Mouse (Mus musculus) hindbrain, embryonic 14.5 days (tissue): ENCODE results near the gene Phlpp2. TPM values are rescaled to one million over a fixed set of nuclear protein-coding genes. Genes with fewer than 3 reads are reported as not detected.

Experiments
- ATAC-seq: fragments of 200-750 bp; cut with Nextera tagmentation; 2 replicates; pipeline ENCODE4 v1.8.0; 2017; ENCODE audit warnings: moderate number of reproducible peaks, mild to moderate bottlenecking, moderate TSS enrichment, moderate library complexity; ENCODE audit not compliant: low FRiP score
- DNase-seq: peaks from one replicate; pipeline ENCODE4 v3.0.0-alpha.2; 2015; ENCODE audit warnings: low spot score
- H3K27ac ChIP-seq: fragments of 300-500 bp; sonication (generic); 2 replicates; pipeline ENCODE4 v1.5.1; 2014; ENCODE audit warnings: mild to moderate bottlenecking, moderate library complexity
- H3K27me3 ChIP-seq: fragments of 300-500 bp; sonication (generic); 2 replicates; pipeline ENCODE4 v1.6.1; 2014; ENCODE audit warnings: mild to moderate bottlenecking, low read length, mixed read lengths; ENCODE audit not compliant: control insufficient read depth, insufficient read depth
- H3K36me3 ChIP-seq: fragments of 300-500 bp; sonication (generic); replicated peaks from 2 replicates; pipeline ENCODE4 v1.6.1; 2014; ENCODE audit not compliant: control insufficient read depth, insufficient read depth
- H3K4me1 ChIP-seq: fragments of 300-500 bp; sonication (generic); replicated peaks from 2 replicates; pipeline ENCODE4 v1.6.1; 2014; ENCODE audit warnings: antibody characterized with exemption, low read length, mixed read lengths; ENCODE audit not compliant: control insufficient read depth, insufficient read depth
- H3K4me2 ChIP-seq: fragments of 300-500 bp; sonication (generic); replicated peaks from 2 replicates; pipeline ENCODE4 v1.6.1; 2014; ENCODE audit warnings: mild to moderate bottlenecking, moderate library complexity
- H3K4me3 ChIP-seq: fragments of 300-500 bp; sonication (generic); replicated peaks from 2 replicates; pipeline ENCODE4 v1.5.1; 2014; ENCODE audit warnings: mild to moderate bottlenecking, low read length
- H3K9ac ChIP-seq: fragments of 300-500 bp; sonication (generic); 2 replicates; pipeline ENCODE4 v1.6.1; 2014
- H3K9me3 ChIP-seq: fragments of 300-500 bp; sonication (generic); 2 replicates; pipeline ENCODE4 v1.6.1; 2016; ENCODE audit warnings: low read length; ENCODE audit not compliant: control insufficient read depth
- WGBS: fragments of 180-500 bp; shearing (Covaris S2); extraction: QIAGEN DNeasy Blood & Tissue Kit; methylation state at CpG from one replicate; pipeline ENCODE4 v1.1.7; 2014; 5-methylcytosine and 5-hydroxymethylcytosine counted together
- polyA plus RNA-seq: library from polyadenylated mRNA; unstranded; fragments of >200 nt; fragmentation: Nextera tagmentation; extraction: Ambion mirVana; gene quantifications from 2 replicates; pipeline ENCODE4 v1.2.1, GENCODE M21; 2014

The Phlpp2 gene
- polyA plus RNA-seq, 1 experiment from 2014 or later, result 4.8 TPM

DNA sequence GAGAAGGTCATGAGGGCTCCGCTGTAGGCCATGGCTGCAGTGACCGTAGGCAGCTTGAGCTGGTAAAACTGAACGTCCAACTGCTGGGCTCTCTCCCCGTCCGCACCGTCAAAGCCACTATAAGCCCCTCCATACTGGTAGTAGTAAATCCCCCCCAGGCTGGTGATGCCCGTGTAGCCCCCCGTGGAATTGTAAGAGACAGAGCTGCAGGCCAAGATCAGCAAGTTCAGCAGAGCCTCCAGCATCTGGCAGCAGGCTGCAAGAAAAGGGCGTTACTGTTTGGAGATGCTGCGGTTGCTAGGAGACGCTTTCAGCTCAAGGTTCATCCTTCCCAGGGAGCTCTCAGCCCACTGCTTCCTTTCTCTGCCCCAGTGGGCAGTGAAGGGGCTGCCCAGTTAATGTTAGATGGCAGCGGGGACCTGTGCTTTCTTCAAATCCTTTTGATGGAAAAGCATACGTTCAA, 86.2 kb downstream of the Phlpp2 start:
- Histone ChIP-seq H3K4me3 (no peak overlapping the region), H3K9me3 (no peaks in the 10 kb centered on the region), H3K27me3 (no peaks in the 10 kb centered on the region), H3K27ac (no peak overlapping the region), H3K9ac (0 out of 2 replicates have a peak overlapping the region, but pooled peaks have one; percentile 28), H3K4me2 (no peak overlapping the region), H3K4me1 (peaks cover 15% of the 10 kb centered on the region), H3K36me3 (no peaks in the 10 kb centered on the region)
- DNase-seq, result peak; percentile 63
- 27% methylated on average over 13 of the region's 13 CpGs for WGBS
- peak; percentile 74; the same call in 1 of the 2 replicates for ATAC-seq

DNA sequence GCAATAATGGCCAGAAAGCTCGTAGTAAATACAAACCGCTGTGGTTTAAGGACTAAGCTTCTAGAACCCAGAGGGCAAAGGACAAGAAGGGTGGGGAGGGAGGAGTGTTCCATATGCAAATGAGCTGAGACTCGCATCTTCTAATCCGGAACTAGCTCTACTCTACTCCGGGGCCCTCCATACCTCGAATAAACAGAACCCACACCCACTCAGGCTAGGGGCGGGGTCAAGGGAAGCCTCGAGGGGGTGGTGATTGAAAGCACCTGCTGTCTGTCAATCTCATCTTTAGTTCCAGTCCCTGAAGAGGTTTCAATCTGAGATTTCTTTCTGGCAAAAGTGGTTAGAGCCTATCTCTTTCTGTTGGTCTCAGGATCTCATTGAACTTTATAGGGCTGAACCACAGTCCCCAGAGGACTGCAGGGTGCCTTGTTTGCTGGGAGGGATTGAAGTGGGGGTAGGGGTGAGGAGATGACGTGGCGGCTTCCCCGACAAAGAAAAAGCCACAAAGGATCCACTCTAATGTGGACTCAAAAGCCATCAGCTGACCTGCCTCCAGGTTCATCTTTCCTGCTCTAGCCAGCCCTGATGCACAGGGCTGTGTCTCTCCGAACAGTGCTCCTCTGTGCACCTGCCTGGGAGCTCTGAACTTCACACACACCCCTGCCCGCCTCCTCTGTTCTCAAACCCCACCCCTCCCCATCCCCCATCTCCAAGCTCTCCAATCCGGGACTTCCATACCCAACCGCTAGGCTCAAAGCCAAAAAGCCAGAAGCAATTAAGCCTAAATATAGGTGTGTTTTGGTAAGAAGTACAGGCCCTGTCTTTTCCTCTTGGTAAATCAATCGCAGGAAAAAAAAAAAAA, 89.1 kb downstream of the Phlpp2 start:
- H3K36me3 ChIP-seq, result no peaks in the 10 kb centered on the region
- H3K4me3 ChIP-seq, result no peak overlapping the region
- ATAC-seq, result no peak
- no peak for DNase-seq
- H3K9me3 ChIP-seq, result no peaks in the 10 kb centered on the region
- H3K27ac ChIP-seq, result no peak overlapping the region
- H3K9ac ChIP-seq, result no peak overlapping the region
- peaks cover 17% of the 10 kb centered on the region for H3K27me3 ChIP-seq
- 6% methylated on average over 16 of the region's 16 CpGs for WGBS
- peaks cover 19% of the 10 kb centered on the region for H3K4me1 ChIP-seq
- H3K4me2 ChIP-seq, result no peak overlapping the region; the same call in 1 of the 2 replicates

DNA sequence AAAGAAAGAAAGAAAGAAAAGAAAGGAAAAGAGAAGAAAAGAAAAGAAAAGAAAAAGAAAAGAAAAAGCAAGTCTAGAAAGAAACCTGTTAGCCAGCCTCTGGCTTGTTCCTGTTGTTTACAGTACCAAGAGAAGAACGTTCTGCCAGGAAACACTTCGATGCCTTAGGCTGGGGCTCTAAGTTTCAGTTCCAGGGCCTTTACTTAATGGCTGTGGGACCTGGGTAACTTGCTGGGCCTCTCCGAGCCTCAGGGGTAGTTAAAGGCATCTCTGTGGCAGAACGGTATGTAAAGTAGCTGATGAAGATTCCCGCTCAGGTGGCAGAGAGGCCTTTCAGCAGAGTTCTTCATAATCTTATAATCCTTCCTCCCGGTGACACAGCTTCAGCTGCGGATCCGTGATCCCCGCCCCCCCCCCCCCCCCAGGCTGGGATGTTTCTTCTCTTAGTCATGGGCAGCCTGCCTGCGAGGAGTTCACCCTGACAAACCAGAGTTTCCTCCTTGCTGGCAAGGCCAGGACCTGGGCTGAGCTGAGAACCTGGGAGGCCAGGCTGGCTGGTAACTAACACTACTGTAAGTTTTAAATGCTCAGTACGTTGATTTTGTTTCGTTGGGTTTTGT, 89.8 kb downstream of the Phlpp2 start:
- Histone ChIP-seq H3K9me3 (no peaks in the 10 kb centered on the region), H3K4me2 (no peak overlapping the region), H3K4me3 (no peak overlapping the region), H3K4me1 (peaks cover 19% of the 10 kb centered on the region), H3K9ac (no peak overlapping the region), H3K27ac (no peak overlapping the region), H3K27me3 (peaks cover 24% of the 10 kb centered on the region), H3K36me3 (no peaks in the 10 kb centered on the region)
- WGBS, result 43% methylated on average over 11 of the region's 12 CpGs
- DNase-seq (no peak), ATAC-seq (no peak)

- Histone ChIP-seq H3K27me3 (peaks cover 27% of the 10 kb centered on the region), H3K4me1 (peaks cover 17% of the 10 kb centered on the region), H3K27ac (no peak overlapping the region), H3K4me3 (no peak overlapping the region), H3K36me3 (no peaks in the 10 kb centered on the region), H3K9me3 (no peaks in the 10 kb centered on the region), H3K4me2 (no peak overlapping the region), H3K9ac (no peak overlapping the region)
- DNase-seq (no peak), ATAC-seq (no peak)
- WGBS, result 65% methylated on average over 4 of the region's 4 CpGs
These were observed 90.8 kb downstream of the Phlpp2 start for GRCm38 (mm10) chr8:109959112-109959511.

GRCm38 (mm10) chr8:109961693-109962367, 93.5 kb downstream of the Phlpp2 start, which contains the start of gene Marveld3:
TSS of gene Marveld3 (minus strand) at chr8:109962203.
- H3K4me2 ChIP-seq, result peak within 1 kb of the TSS; percentile 54
- peak within 1 kb of the TSS; percentile 38 for H3K4me3 ChIP-seq
- DNase-seq, result peak; percentile 46
- H3K27ac ChIP-seq, result no peak within 1 kb of the TSS
- peaks cover 9% of the 10 kb centered on the region; the same call in 1 of the 2 replicates for H3K4me1 ChIP-seq
- H3K36me3 ChIP-seq, result no peaks in the 10 kb centered on the region
- ATAC-seq, result no peak
- 3% methylated on average over 64 of the region's 64 CpGs for WGBS
- H3K9me3 ChIP-seq, result no peaks in the 10 kb centered on the region
- H3K27me3 ChIP-seq, result peaks cover 27% of the 10 kb centered on the region
- H3K9ac ChIP-seq, result peak within 1 kb of the TSS; percentile 25; the same call in 1 of the 2 replicates

DNA sequence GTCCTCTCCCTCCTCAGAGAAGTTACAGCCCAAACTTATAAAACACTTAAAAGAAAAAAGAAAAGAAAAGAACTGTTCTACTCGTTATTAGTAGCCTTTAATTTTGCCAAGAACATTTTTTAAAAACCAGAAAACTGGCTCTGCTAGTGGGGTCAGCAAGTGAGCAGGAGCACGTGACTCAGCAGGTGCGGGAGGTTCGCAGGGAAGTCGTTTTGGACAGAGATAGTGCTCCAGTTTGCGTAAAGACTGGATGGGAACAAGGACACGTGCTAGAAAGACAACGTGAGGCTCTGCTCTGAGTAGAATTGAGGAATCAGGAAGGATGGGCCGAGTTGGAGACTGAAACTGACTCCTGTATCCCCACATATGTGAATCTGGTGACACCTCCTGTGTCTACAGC, 94.6 kb downstream of the Phlpp2 start:
- H3K9ac ChIP-seq, result no peak overlapping the region
- no peak overlapping the region for H3K4me3 ChIP-seq
- no peaks in the 10 kb centered on the region for H3K9me3 ChIP-seq
- WGBS, result 80% methylated on average over 9 of the region's 9 CpGs
- no peak overlapping the region for H3K27ac ChIP-seq
- DNase-seq, result no peak
- peaks cover 27% of the 10 kb centered on the region for H3K27me3 ChIP-seq
- H3K4me1 ChIP-seq, result 0 out of 2 replicates have a peak, but pooled peaks cover 4% of the 10 kb centered on the region
- H3K4me2 ChIP-seq, result no peak overlapping the region
- H3K36me3 ChIP-seq, result no peaks in the 10 kb centered on the region
- ATAC-seq, result no peak

DNA sequence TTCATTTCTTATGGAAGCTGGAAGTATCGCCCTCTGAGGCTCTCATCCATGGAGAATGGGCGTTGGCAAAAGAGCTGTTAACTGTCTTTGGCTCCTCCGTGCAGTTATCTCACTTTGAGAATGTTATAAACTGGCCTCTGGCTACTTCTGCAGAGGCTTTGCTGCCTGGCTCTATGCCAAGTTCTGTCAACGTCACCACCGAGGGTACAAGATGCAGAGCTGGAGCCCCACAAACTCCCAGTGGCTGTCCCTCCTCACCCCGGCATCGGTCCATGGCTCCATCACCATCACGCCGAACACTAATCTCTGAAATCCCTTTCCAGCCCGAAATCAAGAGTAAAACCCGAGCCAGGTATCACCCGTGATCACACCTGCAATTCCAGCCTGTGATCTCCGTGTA, 95.1 kb downstream of the Phlpp2 start:
- ATAC-seq (no peak), DNase-seq (no peak)
- Histone ChIP-seq H3K4me1 (0 out of 2 replicates have a peak, but pooled peaks cover 4% of the 10 kb centered on the region), H3K9me3 (no peaks in the 10 kb centered on the region), H3K4me3 (no peak overlapping the region), H3K9ac (no peak overlapping the region), H3K36me3 (no peaks in the 10 kb centered on the region), H3K27me3 (peaks cover 31% of the 10 kb centered on the region), H3K27ac (no peak overlapping the region), H3K4me2 (no peak overlapping the region)
- WGBS, result 74% methylated on average over 13 of the region's 13 CpGs

- H3K9ac ChIP-seq, result no peak overlapping the region
- DNase-seq (no peak), ATAC-seq (no peak)
- H3K4me2 ChIP-seq, result no peak overlapping the region
- H3K27me3 ChIP-seq, result peaks cover 36% of the 10 kb centered on the region
- no peaks in the 10 kb centered on the region for H3K36me3 ChIP-seq
- no peak overlapping the region for H3K4me3 ChIP-seq
- H3K4me1 ChIP-seq, result 0 out of 2 replicates have a peak, but pooled peaks cover 4% of the 10 kb centered on the region
- no peak overlapping the region for H3K27ac ChIP-seq
- WGBS, result 73% methylated on average over 4 of the region's 4 CpGs
- H3K9me3 ChIP-seq, result no peaks in the 10 kb centered on the region
These were observed 95.8 kb downstream of the Phlpp2 start for GRCm38 (mm10) chr8:109964106-109964505.

- no peaks in the 10 kb centered on the region for H3K4me1 ChIP-seq
- WGBS, result 60% methylated on average over 10 of the region's 10 CpGs
- H3K9me3 ChIP-seq, result no peaks in the 10 kb centered on the region
- H3K4me3 ChIP-seq, result no peak overlapping the region
- peaks cover 19% of the 10 kb centered on the region for H3K27me3 ChIP-seq
- DNase-seq (no peak), ATAC-seq (no peak)
- no peak overlapping the region for H3K4me2 ChIP-seq
- H3K27ac ChIP-seq, result no peak overlapping the region
- H3K9ac ChIP-seq, result no peak overlapping the region
- no peaks in the 10 kb centered on the region for H3K36me3 ChIP-seq
These were observed 100.5 kb downstream of the Phlpp2 start for GRCm38 (mm10) chr8:109968837-109969236.
